Mouse (Mus musculus): Measurements from ENCODE around the gene Cox8c. TPM values are rescaled to one million over a fixed set of nuclear protein-coding genes. Genes with fewer than 3 reads are reported as not detected.

Gene Cox8c
- not detected in 2 replicates for polyA plus RNA-seq (2012; rRNA removed)

DNA sequence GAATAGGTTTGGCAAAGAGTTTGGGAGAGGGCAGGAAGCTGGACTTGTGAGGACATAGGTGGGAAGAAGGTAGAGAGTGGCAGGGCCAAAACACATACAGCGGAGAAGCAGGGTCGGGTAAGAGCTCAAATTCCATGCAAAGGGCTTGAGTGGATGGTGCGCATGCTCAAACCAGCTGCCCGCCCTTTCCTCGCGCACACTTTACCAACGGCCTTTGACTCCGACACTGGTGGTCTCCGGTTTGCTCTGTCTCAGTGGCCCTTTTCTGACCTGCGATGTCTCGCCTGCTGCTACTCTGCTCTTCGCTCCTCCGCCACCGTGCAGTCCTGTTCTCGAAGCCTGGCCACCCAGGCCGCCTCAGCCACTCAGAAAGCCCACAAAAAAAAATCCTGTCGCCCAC, at the start of gene Cox8c:
Gene Cox8c (plus strand): TSS at position 226 of the 400 bp plus-strand sequence.
- H3K4me3 ChIP-seq (ENCODE audit: control insufficient read depth, insufficient read depth, low read length), result no peak within 1 kb of the TSS
- no peak for DNase-seq
- 96% methylated on average over 17 of the region's 17 CpGs for WGBS
- no peaks in the 10 kb centered on the region for H3K36me3 ChIP-seq (ENCODE audit: control insufficient read depth, insufficient read depth, low read length)
- no peaks in the 10 kb centered on the region for H3K27me3 ChIP-seq (ENCODE audit: control insufficient read depth, insufficient read depth, low read length)
- no peak for TF ChIP-seq CTCF (IDR thresholded peaks at IDR 0.05; ENCODE audit: borderline replicate concordance, control insufficient read depth, extremely low read depth, insufficient read depth, low read length, poor library complexity)
- TF ChIP-seq POLR2A (IDR thresholded peaks at IDR 0.05; ENCODE audit: control insufficient read depth, extremely low read depth, insufficient read depth, low read length, poor library complexity), result no peak
- no peak within 1 kb of the TSS for H3K27ac ChIP-seq (ENCODE audit: control insufficient read depth, insufficient read depth, low read length)
- no peaks in the 10 kb centered on the region for H3K4me1 ChIP-seq (replicated peaks; ENCODE audit: control insufficient read depth, insufficient read depth, low read length)

DNA sequence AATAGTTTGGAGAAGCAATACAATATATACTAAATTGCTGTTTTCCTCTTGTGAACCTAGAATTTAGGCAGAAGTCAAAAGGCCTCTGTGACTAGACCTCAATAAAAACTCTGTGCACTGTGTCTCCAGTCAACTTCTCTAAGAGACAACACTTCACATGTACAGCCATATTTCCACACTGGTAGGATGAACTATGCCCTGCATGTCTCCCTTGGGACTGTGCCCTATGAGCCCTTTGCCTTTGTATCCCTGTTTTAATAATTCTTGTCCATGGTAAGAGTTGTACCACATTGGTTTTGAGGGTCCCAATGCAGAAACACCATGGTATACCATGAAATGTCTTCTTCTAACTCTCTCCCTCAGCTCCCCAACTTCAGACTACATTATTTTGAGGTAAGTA, 38.3 kb upstream of the Cox8c start:
- Histone ChIP-seq H3K27me3 (ENCODE audit: control insufficient read depth, insufficient read depth, low read length) (no peaks in the 10 kb centered on the region), H3K27ac (ENCODE audit: control insufficient read depth, insufficient read depth, low read length) (no peak overlapping the region), H3K4me3 (ENCODE audit: control insufficient read depth, insufficient read depth, low read length) (no peak overlapping the region), H3K36me3 (ENCODE audit: control insufficient read depth, insufficient read depth, low read length) (no peaks in the 10 kb centered on the region), H3K4me1 (replicated peaks; ENCODE audit: control insufficient read depth, insufficient read depth, low read length) (no peaks in the 10 kb centered on the region)
- no peak for DNase-seq
- no peak for TF ChIP-seq CTCF (IDR thresholded peaks at IDR 0.05; ENCODE audit: borderline replicate concordance, control insufficient read depth, extremely low read depth, insufficient read depth, low read length, poor library complexity)
- TF ChIP-seq POLR2A (IDR thresholded peaks at IDR 0.05; ENCODE audit: control insufficient read depth, extremely low read depth, insufficient read depth, low read length, poor library complexity), result no peak

DNA sequence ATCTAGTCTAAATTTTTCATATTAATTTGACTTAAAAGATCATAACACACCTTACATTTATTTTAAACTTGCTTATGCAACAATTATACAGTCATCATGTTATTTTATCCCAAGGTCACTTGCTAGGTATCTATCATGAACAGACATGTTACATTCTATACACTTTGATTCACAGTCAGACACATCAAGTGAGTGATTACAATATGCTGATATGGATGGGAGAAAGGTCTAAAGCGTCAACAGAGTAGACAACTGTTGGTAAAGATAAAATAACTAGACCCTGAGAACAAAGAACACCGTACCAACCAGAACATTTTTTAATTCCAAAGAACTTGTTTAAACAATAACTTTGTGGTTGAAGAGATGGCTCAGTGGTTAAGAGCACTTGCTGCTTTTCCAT, 29.3 kb upstream of the Cox8c start:
- Histone ChIP-seq H3K36me3 (ENCODE audit: control insufficient read depth, insufficient read depth, low read length) (no peaks in the 10 kb centered on the region), H3K27me3 (ENCODE audit: control insufficient read depth, insufficient read depth, low read length) (no peaks in the 10 kb centered on the region)
- WGBS, result 98% methylated on average over 2 of the region's 2 CpGs

DNA sequence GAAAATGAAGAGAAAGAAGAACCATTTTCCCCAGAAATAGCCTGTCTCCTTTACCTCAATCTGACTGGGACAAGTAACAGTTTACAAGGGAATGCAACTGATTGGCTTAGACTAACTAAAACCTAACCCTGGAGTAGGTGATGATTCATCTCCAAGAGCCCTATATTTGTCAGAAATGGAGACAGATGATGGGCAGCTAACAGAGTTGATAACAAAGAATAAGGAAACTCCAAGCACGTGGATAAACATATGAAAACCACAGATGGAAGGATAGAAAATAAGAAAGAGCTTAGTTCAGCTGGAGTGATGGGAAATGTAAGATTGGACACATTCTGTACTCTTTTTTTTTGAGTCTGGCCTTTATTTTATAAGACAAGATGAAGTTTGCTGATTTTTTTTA, 28.6 kb upstream of the Cox8c start:
- Histone ChIP-seq H3K4me3 (ENCODE audit: control insufficient read depth, insufficient read depth, low read length) (no peak overlapping the region), H3K4me1 (replicated peaks; ENCODE audit: control insufficient read depth, insufficient read depth, low read length) (no peaks in the 10 kb centered on the region), H3K27ac (ENCODE audit: control insufficient read depth, insufficient read depth, low read length) (no peak overlapping the region), H3K36me3 (ENCODE audit: control insufficient read depth, insufficient read depth, low read length) (no peaks in the 10 kb centered on the region), H3K27me3 (ENCODE audit: control insufficient read depth, insufficient read depth, low read length) (no peaks in the 10 kb centered on the region)
- no peak for DNase-seq
- WGBS, result 81% methylated on average over 1 of the region's 1 CpGs
- TF ChIP-seq POLR2A (IDR thresholded peaks at IDR 0.05; ENCODE audit: control insufficient read depth, extremely low read depth, insufficient read depth, low read length, poor library complexity), result no peak
- no peak for TF ChIP-seq CTCF (IDR thresholded peaks at IDR 0.05; ENCODE audit: borderline replicate concordance, control insufficient read depth, extremely low read depth, insufficient read depth, low read length, poor library complexity)

More for the DNA sequence above, 29.3 kb upstream of the Cox8c start:
- no peak for DNase-seq
- no peaks in the 10 kb centered on the region for H3K4me1 ChIP-seq (replicated peaks; ENCODE audit: control insufficient read depth, insufficient read depth, low read length)
- H3K4me3 ChIP-seq (ENCODE audit: control insufficient read depth, insufficient read depth, low read length), result no peak overlapping the region
- no peak overlapping the region for H3K27ac ChIP-seq (ENCODE audit: control insufficient read depth, insufficient read depth, low read length)
- TF ChIP-seq POLR2A (IDR thresholded peaks at IDR 0.05; ENCODE audit: control insufficient read depth, extremely low read depth, insufficient read depth, low read length, poor library complexity) (no peak), CTCF (IDR thresholded peaks at IDR 0.05; ENCODE audit: borderline replicate concordance, control insufficient read depth, extremely low read depth, insufficient read depth, low read length, poor library complexity) (no peak)

DNA sequence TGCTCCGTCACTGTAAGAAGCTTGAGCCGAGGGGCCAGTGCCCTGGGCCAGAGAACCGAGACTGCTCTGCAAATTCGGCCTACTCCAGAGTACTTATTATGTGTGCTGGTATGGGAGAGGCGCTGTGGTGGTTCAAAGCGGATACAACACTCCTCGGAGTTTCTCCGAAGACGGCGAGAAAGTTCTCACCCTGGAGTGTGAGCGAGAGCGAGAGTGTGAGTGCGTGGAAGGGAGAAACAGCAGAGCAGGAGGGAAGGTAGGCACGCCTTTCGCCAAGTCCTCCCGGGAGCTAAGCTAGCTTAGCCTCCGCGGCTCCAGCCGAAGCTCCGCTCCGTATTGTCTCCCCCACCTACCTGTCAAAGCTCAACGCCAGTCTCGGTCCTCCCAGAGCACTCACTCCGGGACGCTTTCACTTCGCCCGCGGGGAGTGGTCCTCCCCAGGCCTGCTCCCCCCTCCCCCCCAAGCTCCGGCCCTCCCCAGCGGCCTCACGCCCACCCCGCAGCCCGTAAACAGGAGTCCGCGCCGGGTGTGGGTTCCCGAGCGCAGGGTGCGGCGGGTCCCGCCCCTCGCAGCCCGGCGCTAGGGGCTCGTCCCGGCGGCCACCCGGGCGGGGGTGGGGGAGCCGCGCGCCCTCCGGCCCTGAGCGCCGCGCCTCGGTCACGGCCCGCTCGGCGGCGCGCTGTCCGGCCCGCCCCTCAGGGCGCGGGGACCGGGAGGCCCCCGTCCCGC, 21.6 kb upstream of the Cox8c start:
- peak; percentile 53 for DNase-seq
- TF ChIP-seq CTCF (IDR thresholded peaks at IDR 0.05; ENCODE audit: borderline replicate concordance, control insufficient read depth, extremely low read depth, insufficient read depth, low read length, poor library complexity) (no peak), POLR2A (IDR thresholded peaks at IDR 0.05; ENCODE audit: control insufficient read depth, extremely low read depth, insufficient read depth, low read length, poor library complexity) (no peak)
- Histone ChIP-seq H3K36me3 (ENCODE audit: control insufficient read depth, insufficient read depth, low read length) (no peaks in the 10 kb centered on the region), H3K4me1 (replicated peaks; ENCODE audit: control insufficient read depth, insufficient read depth, low read length) (peaks cover 6% of the 10 kb centered on the region), H3K27me3 (ENCODE audit: control insufficient read depth, insufficient read depth, low read length) (no peaks in the 10 kb centered on the region), H3K4me3 (ENCODE audit: control insufficient read depth, insufficient read depth, low read length) (peak overlapping the region; percentile 83), H3K27ac (ENCODE audit: control insufficient read depth, insufficient read depth, low read length) (no peak overlapping the region; the same call in 1 of the 2 replicates)
- WGBS, result 3% methylated on average over 70 of the region's 70 CpGs

DNA sequence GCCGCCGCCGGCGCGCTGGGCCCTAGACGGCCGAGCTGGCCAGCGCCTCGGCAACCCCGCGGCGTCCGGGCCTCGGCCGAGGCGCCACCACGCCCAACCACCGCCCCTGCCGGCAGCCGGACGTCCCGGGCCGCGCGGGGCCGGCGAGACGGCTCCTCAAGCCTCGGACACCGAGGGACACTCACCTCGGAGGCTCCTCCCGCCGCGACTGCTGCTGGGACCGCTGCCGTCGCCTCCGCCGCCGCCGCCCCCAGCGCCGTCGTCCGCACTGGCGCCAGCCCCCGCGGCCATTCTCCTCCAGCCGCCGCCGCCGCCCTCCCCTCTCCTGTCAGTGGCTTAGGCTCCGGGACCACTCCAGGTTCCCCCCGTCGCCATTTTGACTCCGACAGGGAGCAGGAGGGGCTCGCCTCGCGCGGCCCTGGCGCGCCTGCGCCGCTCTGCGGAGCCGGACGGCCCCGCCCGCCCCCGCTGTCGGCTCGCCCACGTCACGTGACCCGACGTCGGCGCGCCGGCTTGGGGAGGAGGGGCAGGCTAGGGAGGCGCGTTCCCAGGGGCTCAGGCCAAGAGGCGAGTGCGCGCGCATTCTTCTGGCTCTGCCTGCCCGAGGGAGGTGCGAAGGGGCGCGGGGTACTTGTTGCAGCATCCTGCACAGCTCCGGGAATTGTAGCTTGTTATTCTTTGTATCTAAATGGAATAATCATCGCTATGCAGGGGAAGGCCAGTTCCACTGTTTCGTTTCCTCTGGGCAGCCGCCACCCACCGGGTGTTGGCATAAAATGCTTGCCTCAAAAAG, 20.9 kb upstream of the Cox8c start, which contains the start of gene Btbd7:
Gene Btbd7 (minus strand): TSS at position 441 of the 793 bp plus-strand sequence.
- Histone ChIP-seq H3K27me3 (ENCODE audit: control insufficient read depth, insufficient read depth, low read length) (no peaks in the 10 kb centered on the region), H3K36me3 (ENCODE audit: control insufficient read depth, insufficient read depth, low read length) (no peaks in the 10 kb centered on the region), H3K27ac (ENCODE audit: control insufficient read depth, insufficient read depth, low read length) (no peak within 1 kb of the TSS; the same call in 1 of the 2 replicates), H3K4me3 (ENCODE audit: control insufficient read depth, insufficient read depth, low read length) (peak within 1 kb of the TSS; percentile 90), H3K4me1 (replicated peaks; ENCODE audit: control insufficient read depth, insufficient read depth, low read length) (peaks cover 6% of the 10 kb centered on the region)
- DNase-seq, result peak; percentile 97
- TF ChIP-seq CTCF (IDR thresholded peaks at IDR 0.05; ENCODE audit: borderline replicate concordance, control insufficient read depth, extremely low read depth, insufficient read depth, low read length, poor library complexity) (peak; percentile 75), POLR2A (IDR thresholded peaks at IDR 0.05; ENCODE audit: control insufficient read depth, extremely low read depth, insufficient read depth, low read length, poor library complexity) (peak; percentile 54; the same call in 1 of the 2 replicates)
- WGBS, result 1% methylated on average over 95 of the region's 95 CpGs

All from thymus, adult 2 months (tissue).